Mouse (Mus musculus) embryonic facial prominence, embryonic 10.5 days (tissue): ENCODE data around the gene Cdca7l. TPM values are rescaled to one million over a fixed set of nuclear protein-coding genes. Genes with fewer than 3 reads are reported as not detected.
"Not testable (repeated sequence)": the region's sequence is repeated elsewhere in the genome, so short reads cannot be mapped to it uniquely, and the experiment has no call there.

Experiments
- DNase-seq: peaks from one replicate; pipeline ENCODE4 v3.0.0-alpha.2; 2017; ENCODE audit warnings: low spot score
- H3K27ac ChIP-seq: fragments of 300-500 bp; sonication (generic); replicated peaks from 2 replicates; pipeline ENCODE4 v1.5.1; 2016; ENCODE audit warnings: mild to moderate bottlenecking
- H3K27me3 ChIP-seq: fragments of 300-500 bp; sonication (generic); replicated peaks from 2 replicates; pipeline ENCODE4 v1.6.1; 2016; ENCODE audit warnings: low read depth, mild to moderate bottlenecking; ENCODE audit not compliant: poor library complexity, severe bottlenecking
- H3K36me3 ChIP-seq: fragments of 300-500 bp; sonication (generic); replicated peaks from 2 replicates; pipeline ENCODE4 v1.6.1; 2016; ENCODE audit warnings: mild to moderate bottlenecking, moderate library complexity
- H3K4me1 ChIP-seq: fragments of 300-500 bp; sonication (generic); 2 replicates; pipeline ENCODE4 v1.6.1; 2016
- H3K4me3 ChIP-seq: fragments of 300-500 bp; sonication (generic); 2 replicates; pipeline ENCODE4 v1.5.1; 2016; ENCODE audit warnings: mild to moderate bottlenecking, moderate library complexity
- H3K9me3 ChIP-seq: fragments of 300-500 bp; sonication (generic); 2 replicates; pipeline ENCODE4 v1.6.1; 2016; ENCODE audit warnings: mild to moderate bottlenecking
- WGBS: fragments of 180-500 bp; shearing (Covaris S2); methylation state at CpG from one replicate; pipeline ENCODE4 v1.1.7; 2016; 5-methylcytosine and 5-hydroxymethylcytosine counted together
- polyA plus RNA-seq: library from polyadenylated mRNA; unstranded; fragments of >200 nt; fragmentation: Nextera tagmentation; extraction: Ambion mirVana; gene quantifications from 2 replicates; pipeline ENCODE4 v1.2.1, GENCODE M21; 2016

Cdca7l gene
- polyA plus RNA-seq, 1 experiment from 2014 or later = 52.1 TPM

- no peak overlapping the region for H3K4me3 ChIP-seq
- H3K4me1 ChIP-seq = no peaks in the 10 kb centered on the region
- no peaks in the 10 kb centered on the region for H3K9me3 ChIP-seq
- DNase-seq = no peak
- 84% methylated on average over 3 of the region's 3 CpGs for WGBS
- peaks cover 5% of the 10 kb centered on the region; the same call in 1 of the 2 replicates for H3K36me3 ChIP-seq
- no peaks in the 10 kb centered on the region for H3K27me3 ChIP-seq
- no peak overlapping the region for H3K27ac ChIP-seq
These were observed 83.3 kb downstream of the Cdca7l start for GRCm38 (mm10) chr12:117887422-117887821.

GRCm38 (mm10) chr12:117900798-117901197 lies 96.7 kb downstream of the Cdca7l start:
- WGBS = 80% methylated on average over 1 of the region's 4 CpGs
- not testable (repeated sequence) for H3K27ac ChIP-seq, H3K27me3 ChIP-seq, H3K4me3 ChIP-seq, DNase-seq, H3K9me3 ChIP-seq, H3K36me3 ChIP-seq, H3K4me1 ChIP-seq

DNA sequence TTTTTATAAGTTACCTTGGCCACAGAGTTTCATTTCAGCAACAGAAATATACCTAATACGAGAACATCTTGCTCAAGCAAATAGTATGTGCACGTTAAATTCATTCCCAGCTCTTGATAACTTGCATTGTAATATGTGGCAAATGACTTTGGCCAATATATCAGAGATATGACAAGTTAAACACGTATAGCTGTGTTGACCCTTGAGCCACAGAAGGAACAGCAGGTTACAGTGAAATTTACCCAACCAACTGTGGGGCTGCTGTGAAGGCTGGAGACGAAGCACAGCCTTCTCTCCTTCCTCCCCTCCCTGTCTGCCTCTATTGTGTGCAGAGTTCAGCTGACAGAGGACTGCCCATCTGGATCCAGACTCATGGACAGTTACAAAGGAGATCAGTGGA lies 97.3 kb downstream of the Cdca7l start:
- H3K4me1 ChIP-seq, H3K9me3 ChIP-seq, H3K36me3 ChIP-seq, DNase-seq, H3K27ac ChIP-seq, H3K27me3 ChIP-seq, H3K4me3 ChIP-seq: not testable (repeated sequence)
- 72% methylated on average over 2 of the region's 4 CpGs for WGBS

GRCm38 (mm10) chr12:117903671-117904070 lies 99.6 kb downstream of the Cdca7l start:
- no peaks in the 10 kb centered on the region for H3K4me1 ChIP-seq
- no peak for DNase-seq
- H3K9me3 ChIP-seq = no peaks in the 10 kb centered on the region
- no peak overlapping the region for H3K27ac ChIP-seq
- H3K36me3 ChIP-seq = no peaks in the 10 kb centered on the region
- no peak overlapping the region for H3K4me3 ChIP-seq
- 92% methylated on average over 8 of the region's 8 CpGs for WGBS
- no peaks in the 10 kb centered on the region for H3K27me3 ChIP-seq

DNA sequence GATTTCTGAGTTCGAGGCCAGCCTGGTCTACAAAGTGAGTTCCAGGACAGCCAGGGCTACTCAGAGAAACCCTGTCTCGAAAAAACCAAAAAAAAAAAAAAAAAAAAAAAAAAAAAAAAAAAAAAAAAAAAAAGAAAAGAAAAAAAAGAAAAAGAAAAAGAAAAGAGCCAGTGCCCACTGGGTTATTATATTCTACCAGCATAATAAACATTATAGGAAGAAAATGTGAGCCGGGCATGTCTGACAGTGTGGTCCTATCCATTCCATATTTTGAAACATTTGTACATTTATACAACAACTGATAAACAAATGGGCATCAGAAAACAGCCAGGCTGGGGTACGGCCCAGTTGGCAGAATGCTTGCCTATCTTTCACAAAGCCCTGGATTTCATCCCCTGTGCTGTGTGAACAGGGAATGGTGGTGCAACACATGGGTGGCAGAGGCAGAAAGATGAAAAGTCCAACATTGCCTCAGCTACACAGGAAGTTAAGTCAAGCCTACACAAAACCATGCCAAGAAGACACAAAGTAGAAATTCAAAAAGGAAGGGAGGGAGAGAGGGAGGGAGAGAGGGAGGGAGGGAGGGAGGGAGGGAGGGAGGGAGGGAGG lies 101.2 kb downstream of the Cdca7l start:
- H3K27ac ChIP-seq, H3K27me3 ChIP-seq, H3K4me1 ChIP-seq, H3K9me3 ChIP-seq, DNase-seq, H3K4me3 ChIP-seq, H3K36me3 ChIP-seq: not testable (repeated sequence)
- WGBS = 83% methylated on average over 4 of the region's 4 CpGs

- no peak for DNase-seq
- WGBS = 81% methylated on average over 1 of the region's 1 CpGs
- Histone ChIP-seq H3K4me1 (peaks cover 23% of the 10 kb centered on the region), H3K4me3 (no peak overlapping the region), H3K36me3 (no peaks in the 10 kb centered on the region), H3K27ac (no peak overlapping the region), H3K27me3 (no peaks in the 10 kb centered on the region), H3K9me3 (no peaks in the 10 kb centered on the region)
These were observed 107.3 kb downstream of the Cdca7l start for GRCm38 (mm10) chr12:117911396-117911795.

DNA sequence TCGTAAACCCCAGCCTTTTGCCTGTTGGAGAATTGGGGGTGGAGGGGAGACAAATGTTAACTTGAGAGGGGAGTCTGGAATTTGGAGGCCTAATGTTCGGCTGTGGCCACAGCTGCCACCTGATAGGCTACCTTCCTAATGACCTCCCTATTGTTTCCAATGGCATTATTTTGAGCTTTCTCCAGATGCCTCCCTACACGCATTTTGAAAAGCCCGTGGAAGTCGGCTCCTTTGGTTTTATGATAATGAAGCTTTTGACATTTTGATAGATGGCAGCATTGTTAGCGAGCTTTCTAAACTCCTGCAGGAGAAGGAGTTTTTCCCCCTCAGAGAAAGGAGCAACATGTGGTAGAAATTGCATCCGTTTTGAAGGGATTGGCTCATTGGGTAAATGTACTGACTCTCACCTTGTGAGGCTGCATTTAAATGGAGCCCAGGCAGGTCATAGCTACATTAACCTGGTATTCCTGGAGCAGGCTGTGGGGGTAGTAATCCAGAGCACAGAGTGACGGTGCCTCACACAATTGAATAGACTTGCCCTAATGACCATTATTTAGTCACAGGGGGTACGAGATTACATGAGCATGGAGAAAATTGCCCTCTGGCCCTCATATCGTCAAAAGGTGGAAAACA lies 110.6 kb downstream of the Cdca7l start:
- no peaks in the 10 kb centered on the region for H3K36me3 ChIP-seq
- no peaks in the 10 kb centered on the region for H3K9me3 ChIP-seq
- DNase-seq = no peak
- no peaks in the 10 kb centered on the region for H3K27me3 ChIP-seq
- H3K4me3 ChIP-seq = no peak overlapping the region
- H3K27ac ChIP-seq = no peak overlapping the region
- H3K4me1 ChIP-seq = peaks cover 24% of the 10 kb centered on the region
- WGBS = 27% methylated on average over 10 of the region's 10 CpGs

DNA sequence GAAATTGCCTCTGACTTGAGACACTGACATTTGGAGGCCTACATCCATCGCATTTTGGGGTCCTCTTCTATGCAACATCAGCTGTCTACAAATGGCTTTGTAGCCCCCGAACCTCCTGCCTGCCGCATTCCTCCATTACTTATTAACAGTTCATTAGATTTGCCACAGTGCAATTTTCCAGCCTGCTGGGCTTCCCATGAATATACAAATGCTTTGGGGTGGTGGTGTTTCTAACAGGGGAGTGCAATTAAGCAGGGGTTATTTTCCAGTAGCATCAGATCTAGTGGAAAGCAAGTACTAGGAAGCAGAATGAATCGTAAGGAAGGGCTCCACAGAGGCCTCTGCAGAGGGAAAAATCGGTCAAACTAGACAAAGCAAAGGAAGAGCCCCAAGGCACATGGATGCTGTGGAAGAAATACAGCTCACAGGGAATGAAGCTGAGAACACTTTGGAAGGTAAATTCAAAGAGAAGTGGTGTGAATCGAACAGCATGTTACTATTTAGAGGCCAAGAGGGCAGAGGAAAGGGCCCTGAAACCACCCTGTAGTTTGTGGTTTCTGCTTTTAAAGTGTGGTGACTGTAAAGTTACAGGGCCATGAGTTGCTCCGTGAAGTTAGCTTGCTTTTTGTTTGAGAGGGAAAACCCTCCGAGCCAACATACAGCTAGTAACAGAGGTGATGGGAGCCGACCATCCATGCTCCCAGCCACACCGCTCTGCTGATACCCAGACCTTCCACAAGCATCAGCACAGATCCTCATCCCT lies 111.9 kb downstream of the Cdca7l start:
- Histone ChIP-seq H3K9me3 (no peaks in the 10 kb centered on the region), H3K27me3 (no peaks in the 10 kb centered on the region), H3K4me1 (peaks cover 24% of the 10 kb centered on the region), H3K36me3 (no peaks in the 10 kb centered on the region), H3K4me3 (no peak overlapping the region), H3K27ac (no peak overlapping the region)
- DNase-seq = no peak
- 56% methylated on average over 10 of the region's 10 CpGs for WGBS
